Mouse (Mus musculus): ENCODE data around the gene N4bp2l2. TPM values are rescaled to one million over a fixed set of nuclear protein-coding genes. Genes with fewer than 3 reads are reported as not detected.
A peak's percentile ranks its signal among the peaks of the same experiment; 100 is the strongest.

N4bp2l2 gene
- polyA plus RNA-seq, 1 experiment from 2014 or later = 43.9 TPM

DNA sequence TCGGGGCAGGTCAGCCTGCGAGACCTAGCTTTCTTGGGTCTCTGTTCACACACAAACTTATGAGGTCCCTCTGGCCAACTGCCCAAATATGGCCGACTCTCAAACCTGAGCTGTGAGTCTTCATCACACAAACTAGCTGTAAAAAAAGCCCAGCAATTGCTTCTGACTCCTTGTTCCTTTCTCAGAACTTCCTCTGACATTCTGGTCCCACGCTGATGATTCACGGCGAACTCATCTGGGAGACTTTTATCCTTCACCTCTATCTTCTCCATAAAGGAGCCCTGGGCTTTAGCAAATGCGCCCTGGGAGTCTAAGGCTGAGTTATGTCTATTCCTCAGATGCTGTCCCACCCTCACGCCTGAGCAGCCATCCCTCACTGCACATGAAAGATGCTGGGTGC, 58.4 kb downstream of the N4bp2l2 start:
- Histone ChIP-seq H3K27me3 (no peaks in the 10 kb centered on the region), H3K4me3 (no peak overlapping the region), H3K27ac (no peak overlapping the region), H3K4me1 (no peaks in the 10 kb centered on the region), H3K36me3 (no peaks in the 10 kb centered on the region), H3K9ac (no peak overlapping the region), H3K4me2 (no peak overlapping the region), H3K9me3 (no peaks in the 10 kb centered on the region)
- ATAC-seq (ENCODE audit: insufficient number of reproducible peaks, low FRiP score, low TSS enrichment, low read depth) = no peak
- WGBS = 89% methylated on average over 8 of the region's 8 CpGs

- WGBS = 97% methylated on average over 6 of the region's 6 CpGs
- Histone ChIP-seq H3K9ac (no peak overlapping the region), H3K27me3 (no peaks in the 10 kb centered on the region), H3K4me3 (no peak overlapping the region), H3K9me3 (no peaks in the 10 kb centered on the region), H3K4me2 (no peak overlapping the region), H3K4me1 (no peaks in the 10 kb centered on the region), H3K36me3 (no peaks in the 10 kb centered on the region), H3K27ac (no peak overlapping the region)
- no peak for ATAC-seq (ENCODE audit: insufficient number of reproducible peaks, low FRiP score, low TSS enrichment, low read depth)
These were observed 59.9 kb downstream of the N4bp2l2 start for GRCm38 (mm10) chr5:150606131-150606530.

GRCm38 (mm10) chr5:150601441-150602230, 64.3 kb downstream of the N4bp2l2 start:
- no peak overlapping the region for H3K4me2 ChIP-seq

DNA sequence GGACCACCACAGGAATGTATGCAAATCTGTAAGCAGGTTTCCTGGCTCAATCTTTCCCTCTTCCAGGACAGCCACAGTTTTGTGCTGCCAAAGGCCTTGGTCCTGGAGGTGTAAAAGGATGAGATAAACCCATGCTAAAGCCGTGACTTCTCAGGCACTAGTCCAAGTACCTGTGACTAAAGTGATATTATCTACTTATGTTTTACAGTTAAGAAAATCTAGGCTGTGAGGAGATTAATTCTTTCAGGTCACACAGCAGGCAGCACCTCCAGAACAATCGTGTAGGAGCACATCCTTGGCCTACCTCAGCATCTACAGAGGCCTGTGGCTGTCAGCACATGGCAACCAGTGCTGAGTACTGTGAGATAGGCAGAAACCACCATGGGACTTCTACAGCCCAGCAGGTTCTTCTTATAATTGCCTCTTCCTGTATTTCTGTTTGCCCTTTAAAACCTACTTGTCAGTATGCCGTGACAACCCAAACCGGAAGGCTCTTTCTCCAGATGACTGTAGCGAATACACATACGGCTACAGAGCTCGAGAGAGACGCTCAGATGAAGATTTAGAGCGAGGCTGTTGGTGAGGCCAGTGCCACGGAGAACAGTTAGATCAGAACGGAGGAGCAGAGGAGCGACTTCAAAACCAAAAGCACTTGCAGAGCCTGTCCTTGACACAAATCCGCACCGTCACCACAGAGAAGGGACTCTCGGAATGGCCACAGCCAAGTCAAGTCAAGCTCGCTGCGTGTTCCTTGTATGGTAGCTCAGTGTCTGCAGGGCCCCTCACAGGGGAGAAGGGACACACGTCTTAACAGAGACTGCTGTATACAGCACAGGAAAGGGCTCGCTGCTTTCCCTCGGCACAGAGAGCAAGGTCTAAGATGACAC, 65.2 kb downstream of the N4bp2l2 start:
- Histone ChIP-seq H3K9me3 (no peaks in the 10 kb centered on the region), H3K36me3 (no peaks in the 10 kb centered on the region), H3K27me3 (no peaks in the 10 kb centered on the region), H3K9ac (no peak overlapping the region), H3K27ac (no peak overlapping the region), H3K4me1 (0 out of 2 replicates have a peak, but pooled peaks cover 5% of the 10 kb centered on the region), H3K4me2 (no peak overlapping the region), H3K4me3 (no peak overlapping the region)
- 75% methylated on average over 20 of the region's 20 CpGs for WGBS
- no peak for ATAC-seq (ENCODE audit: insufficient number of reproducible peaks, low FRiP score, low TSS enrichment, low read depth)

More at GRCm38 (mm10) chr5:150601441-150602230, 64.3 kb downstream of the N4bp2l2 start:
- no peaks in the 10 kb centered on the region for H3K27me3 ChIP-seq
- H3K27ac ChIP-seq = no peak overlapping the region
- no peak overlapping the region for H3K9ac ChIP-seq
- no peak overlapping the region for H3K4me3 ChIP-seq
- no peak for ATAC-seq (ENCODE audit: insufficient number of reproducible peaks, low FRiP score, low TSS enrichment, low read depth)
- 81% methylated on average over 14 of the region's 14 CpGs for WGBS
- H3K4me1 ChIP-seq = 0 out of 2 replicates have a peak, but pooled peaks cover 5% of the 10 kb centered on the region
- H3K9me3 ChIP-seq = no peaks in the 10 kb centered on the region
- H3K36me3 ChIP-seq = no peaks in the 10 kb centered on the region

GRCm38 (mm10) chr5:150599301-150600294, 66.4 kb downstream of the N4bp2l2 start:
- no peaks in the 10 kb centered on the region for H3K36me3 ChIP-seq
- WGBS = 60% methylated on average over 13 of the region's 13 CpGs
- H3K9ac ChIP-seq = no peak overlapping the region
- no peak overlapping the region for H3K4me3 ChIP-seq
- no peak overlapping the region for H3K27ac ChIP-seq
- H3K4me2 ChIP-seq = no peak overlapping the region
- peaks cover 10% of the 10 kb centered on the region; the same call in 1 of the 2 replicates for H3K4me1 ChIP-seq
- peaks cover 8% of the 10 kb centered on the region; the same call in 1 of the 2 replicates for H3K27me3 ChIP-seq
- H3K9me3 ChIP-seq = no peaks in the 10 kb centered on the region
- ATAC-seq (ENCODE audit: insufficient number of reproducible peaks, low FRiP score, low TSS enrichment, low read depth) = no peak

DNA sequence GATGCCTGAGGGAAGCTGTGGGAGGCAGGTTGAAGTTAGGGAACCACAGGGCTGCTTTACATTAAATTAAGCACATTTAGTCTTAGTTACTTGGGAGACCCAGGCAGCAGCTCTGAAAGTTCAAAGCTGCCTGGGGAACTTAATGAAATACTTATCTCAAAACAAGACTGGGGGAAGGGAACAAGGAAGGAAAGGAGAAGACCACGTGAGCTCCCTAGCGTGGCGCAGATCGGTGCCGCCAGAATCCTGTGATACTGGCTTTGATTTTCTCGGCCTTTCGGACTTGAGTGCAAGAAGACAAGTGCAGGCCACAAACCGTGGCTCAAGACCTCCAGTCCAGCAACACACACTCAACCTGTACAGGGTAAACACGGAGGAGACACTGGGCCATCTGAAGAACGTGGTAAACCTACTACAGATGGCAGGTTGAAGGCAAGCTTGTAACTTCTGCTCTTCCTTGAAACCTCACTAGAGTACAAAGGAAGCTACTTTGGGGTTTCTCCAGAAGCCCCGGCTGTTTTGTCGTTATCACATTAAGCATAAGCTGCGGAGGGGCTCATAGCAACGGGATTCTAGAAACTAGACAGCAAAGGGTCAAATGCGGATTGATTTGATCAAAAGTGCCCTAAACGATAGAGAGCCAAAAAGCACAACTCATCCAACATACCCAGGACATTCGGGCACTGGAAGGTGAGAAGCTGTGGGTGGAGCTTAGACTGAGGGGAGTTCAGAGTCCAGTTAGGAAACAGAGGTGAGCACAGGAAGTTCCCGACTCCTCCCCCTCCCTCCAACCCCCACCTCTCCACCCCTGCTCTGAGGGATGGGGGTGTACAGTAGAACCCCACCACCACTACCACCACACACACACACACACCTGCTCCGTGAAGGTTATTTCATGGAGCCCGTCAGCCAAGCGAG, 67.5 kb downstream of the N4bp2l2 start:
- H3K4me1 ChIP-seq = peaks cover 13% of the 10 kb centered on the region; the same call in 1 of the 2 replicates
- H3K27ac ChIP-seq = no peak overlapping the region
- H3K4me3 ChIP-seq = no peak overlapping the region
- no peaks in the 10 kb centered on the region for H3K9me3 ChIP-seq
- ATAC-seq (ENCODE audit: insufficient number of reproducible peaks, low FRiP score, low TSS enrichment, low read depth) = no peak
- no peak overlapping the region for H3K4me2 ChIP-seq
- WGBS = 56% methylated on average over 21 of the region's 21 CpGs
- peaks cover 20% of the 10 kb centered on the region for H3K27me3 ChIP-seq
- no peaks in the 10 kb centered on the region for H3K36me3 ChIP-seq
- no peak overlapping the region for H3K9ac ChIP-seq

- H3K9ac ChIP-seq = no peak within 1 kb of the TSS
- 77% methylated on average over 7 of the region's 7 CpGs for WGBS
- no peaks in the 10 kb centered on the region for H3K36me3 ChIP-seq
- H3K27ac ChIP-seq = no peak within 1 kb of the TSS
- no peak within 1 kb of the TSS for H3K4me2 ChIP-seq
- no peaks in the 10 kb centered on the region for H3K9me3 ChIP-seq
- ATAC-seq (ENCODE audit: insufficient number of reproducible peaks, low FRiP score, low TSS enrichment, low read depth) = no peak
- peaks cover 21% of the 10 kb centered on the region for H3K4me1 ChIP-seq
- no peak within 1 kb of the TSS for H3K4me3 ChIP-seq
- H3K27me3 ChIP-seq = peaks cover 31% of the 10 kb centered on the region
These were observed 68.9 kb downstream of the N4bp2l2 start, which contains the start of gene N4bp2l1 for GRCm38 (mm10) chr5:150597088-150597487. TSS of gene N4bp2l1 (minus strand) at chr5:150597188.

GRCm38 (mm10) chr5:150595366-150596016, 70.5 kb downstream of the N4bp2l2 start:
- Histone ChIP-seq H3K9me3 (no peaks in the 10 kb centered on the region), H3K36me3 (no peaks in the 10 kb centered on the region), H3K9ac (no peak overlapping the region), H3K4me2 (no peak overlapping the region), H3K27ac (no peak overlapping the region), H3K27me3 (peaks cover 34% of the 10 kb centered on the region), H3K4me1 (peaks cover 21% of the 10 kb centered on the region), H3K4me3 (no peak overlapping the region)
- WGBS = 59% methylated on average over 11 of the region's 11 CpGs
- no peak for ATAC-seq (ENCODE audit: insufficient number of reproducible peaks, low FRiP score, low TSS enrichment, low read depth)

GRCm38 (mm10) chr5:150594649-150595339, 71.2 kb downstream of the N4bp2l2 start:
- peak; percentile 56; the same call in 1 of the 2 replicates for ATAC-seq (ENCODE audit: insufficient number of reproducible peaks, low FRiP score, low TSS enrichment, low read depth)
- H3K27ac ChIP-seq = no peak overlapping the region

More at GRCm38 (mm10) chr5:150594649-150595339, 71.2 kb downstream of the N4bp2l2 start:
- Histone ChIP-seq H3K4me1 (peaks cover 15% of the 10 kb centered on the region), H3K4me2 (peak overlapping the region; percentile 100), H3K36me3 (no peaks in the 10 kb centered on the region), H3K4me3 (peak overlapping the region; percentile 82), H3K9ac (peak overlapping the region; percentile 58; the same call in 1 of the 2 replicates), H3K9me3 (no peaks in the 10 kb centered on the region), H3K27me3 (peaks cover 34% of the 10 kb centered on the region)
- WGBS = 5% methylated on average over 17 of the region's 17 CpGs

Measured in limb, embryonic 15.5 days (tissue).